Mouse (Mus musculus) lung, adult 18-20 months (tissue): ENCODE measurements around the gene Tspan1.

Source experiments
- DNase-seq, 2 experiments: peaks; one replicate each; pipeline ENCODE4 v3.0.0; 2022; ENCODE audit warnings: mixed read lengths in 2 of 2

Tspan1 gene

GRCm38 (mm10) chr4:116123602-116124519, 43.5 kb downstream of the Tspan1 start, which contains the start of the genes Rad54l and Pomgnt1:
Gene Rad54l (minus strand): TSS chr4:116123690.
Gene Pomgnt1 (plus strand): TSS chr4:116123840.
- DNase-seq: peak; percentile 85 to 91

GRCm38 (mm10) chr4:116122762-116123161, 44.6 kb downstream of the Tspan1 start:
- DNase-seq: no peak
